Mouse (Mus musculus): Measurements from ENCODE around the gene Rec8. TPM values are rescaled to one million over a fixed set of nuclear protein-coding genes. Genes with fewer than 3 reads are reported as not detected.

Gene Rec8
- polyA plus RNA-seq, 1 experiment from 2014 or later: 16.6 TPM

- no peaks in the 10 kb centered on the region for H3K9me3 ChIP-seq (replicated peaks)
- H3K36me3 ChIP-seq: no peaks in the 10 kb centered on the region
- H3K4me1 ChIP-seq: no peaks in the 10 kb centered on the region
- 57% methylated on average over 22 of the region's 22 CpGs for WGBS
- peak overlapping the region; percentile 39 for H3K27ac ChIP-seq (replicated peaks)
- peak overlapping the region; percentile 29; the same call in 1 of the 2 replicates for H3K9ac ChIP-seq (replicated peaks)
- ATAC-seq (ENCODE audit: low FRiP score): peak; percentile 49; the same call in 1 of the 2 replicates
- H3K4me2 ChIP-seq: peak overlapping the region; percentile 45
- no peaks in the 10 kb centered on the region for H3K27me3 ChIP-seq (replicated peaks)
- peak overlapping the region; percentile 37 for H3K4me3 ChIP-seq (replicated peaks)
Observed at GRCm38 (mm10) chr14:55618486-55619195, 804 bp downstream of the Rec8 start.

DNA sequence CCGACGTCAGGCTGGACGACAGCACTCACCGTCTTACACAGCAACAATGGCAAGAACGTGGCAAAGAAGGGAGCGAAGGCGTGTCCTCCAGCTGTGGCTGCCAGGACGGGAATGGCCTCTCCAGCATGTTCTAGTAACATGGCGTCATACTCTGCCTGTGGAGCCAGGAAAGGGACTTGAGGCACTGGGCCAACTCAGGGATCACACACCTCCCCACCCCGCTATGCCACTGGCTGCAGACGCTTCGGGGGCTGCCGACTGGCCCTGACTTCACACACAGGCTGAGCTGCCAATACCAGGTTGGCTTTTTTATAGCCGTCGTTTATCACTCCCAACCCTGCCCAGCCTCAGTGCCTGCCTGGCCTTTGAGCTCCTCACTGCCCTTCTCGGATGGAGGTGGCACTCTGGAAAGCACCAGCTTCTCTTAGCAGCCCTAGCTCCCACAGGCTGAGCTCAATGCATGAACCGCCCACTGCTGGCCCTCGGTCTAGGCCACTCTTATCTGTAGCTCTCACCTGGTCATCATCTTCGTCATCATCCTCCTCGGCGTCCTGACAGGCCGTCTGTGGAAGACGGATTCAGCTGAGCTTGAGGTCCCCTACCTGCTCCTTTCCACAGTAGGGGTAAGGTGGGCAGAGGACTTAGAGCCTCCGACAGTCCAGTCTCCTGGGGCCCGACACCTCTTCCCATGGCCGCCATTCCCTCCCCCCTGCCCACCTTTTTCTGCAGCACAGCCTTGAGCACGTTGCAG lies 10.4 kb downstream of the Rec8 start:
- no peaks in the 10 kb centered on the region for H3K9me3 ChIP-seq (replicated peaks)
- no peaks in the 10 kb centered on the region for H3K27me3 ChIP-seq (replicated peaks)
- no peak overlapping the region for H3K27ac ChIP-seq (replicated peaks)
- H3K4me2 ChIP-seq: no peak overlapping the region
- WGBS: 81% methylated on average over 27 of the region's 27 CpGs
- H3K36me3 ChIP-seq: peaks cover 90% of the 10 kb centered on the region
- H3K4me1 ChIP-seq: no peaks in the 10 kb centered on the region
- H3K9ac ChIP-seq (replicated peaks): no peak overlapping the region
- ATAC-seq (ENCODE audit: low FRiP score): no peak
- no peak overlapping the region for H3K4me3 ChIP-seq (replicated peaks)

- Histone ChIP-seq H3K36me3 (peaks cover 96% of the 10 kb centered on the region), H3K27me3 (replicated peaks) (no peaks in the 10 kb centered on the region), H3K4me1 (peaks cover 9% of the 10 kb centered on the region), H3K9me3 (replicated peaks) (no peaks in the 10 kb centered on the region), H3K9ac (replicated peaks) (no peak overlapping the region), H3K4me2 (no peak overlapping the region), H3K4me3 (replicated peaks) (no peak overlapping the region), H3K27ac (replicated peaks) (no peak overlapping the region)
- WGBS: 59% methylated on average over 5 of the region's 5 CpGs
- no peak for ATAC-seq (ENCODE audit: low FRiP score)
Observed at GRCm38 (mm10) chr14:55629312-55629711, 11.5 kb downstream of the Rec8 start.

DNA sequence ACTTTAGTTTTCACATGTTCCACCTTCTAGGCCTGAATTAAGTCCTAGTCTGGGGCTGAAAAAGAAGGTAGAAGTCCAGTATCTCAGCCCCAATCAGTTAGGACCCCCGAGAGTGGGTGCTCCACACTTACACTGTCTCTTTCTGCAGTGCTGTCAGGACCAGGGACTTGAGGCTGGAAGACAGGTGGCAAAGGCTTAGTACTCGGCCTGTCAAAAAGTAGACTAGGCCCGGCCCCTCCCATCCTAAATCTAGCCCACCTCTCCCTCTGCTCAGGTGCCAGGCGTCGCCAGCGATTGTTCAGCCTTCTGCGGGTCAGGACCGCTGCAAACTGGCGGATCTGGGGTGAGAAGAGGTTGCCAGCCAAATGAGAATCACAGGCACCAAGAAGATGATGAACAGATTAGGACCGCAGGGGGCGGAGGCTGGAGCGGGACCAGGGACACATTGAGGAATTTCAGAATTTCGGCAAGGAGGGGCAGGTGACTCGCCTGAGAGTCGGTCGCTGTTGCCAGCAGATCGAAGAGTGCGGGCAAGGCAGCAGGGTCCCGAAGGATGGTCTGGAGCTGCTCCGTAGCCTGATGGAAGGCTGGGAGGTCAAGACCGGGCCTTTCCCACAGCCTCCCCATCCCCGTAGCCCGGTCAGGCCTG lies 17.2 kb downstream of the Rec8 start:
- peak; percentile 62 for ATAC-seq (ENCODE audit: low FRiP score)
- Histone ChIP-seq H3K4me3 (replicated peaks) (peak overlapping the region; percentile 82), H3K9me3 (replicated peaks) (no peaks in the 10 kb centered on the region), H3K9ac (replicated peaks) (peak overlapping the region; percentile 76), H3K4me2 (peak overlapping the region; percentile 93), H3K4me1 (peaks cover 28% of the 10 kb centered on the region), H3K27ac (replicated peaks) (peak overlapping the region; percentile 85), H3K27me3 (replicated peaks) (no peaks in the 10 kb centered on the region), H3K36me3 (peaks cover 69% of the 10 kb centered on the region)
- WGBS: 6% methylated on average over 21 of the region's 23 CpGs

GRCm38 (mm10) chr14:55635523-55636007 lies 17.7 kb downstream of the Rec8 start, which contains the start of gene Ipo4:
Ipo4 (minus strand) TSS chr14:55635957.
- Histone ChIP-seq H3K4me1 (peaks cover 32% of the 10 kb centered on the region), H3K27ac (replicated peaks) (peak within 1 kb of the TSS; percentile 85), H3K4me2 (peak within 1 kb of the TSS; percentile 93), H3K9ac (replicated peaks) (peak within 1 kb of the TSS; percentile 76), H3K4me3 (replicated peaks) (peak within 1 kb of the TSS; percentile 82), H3K27me3 (replicated peaks) (no peaks in the 10 kb centered on the region), H3K36me3 (peaks cover 69% of the 10 kb centered on the region), H3K9me3 (replicated peaks) (no peaks in the 10 kb centered on the region)
- 1% methylated on average over 28 of the region's 33 CpGs for WGBS
- ATAC-seq (ENCODE audit: low FRiP score): peak; percentile 88

DNA sequence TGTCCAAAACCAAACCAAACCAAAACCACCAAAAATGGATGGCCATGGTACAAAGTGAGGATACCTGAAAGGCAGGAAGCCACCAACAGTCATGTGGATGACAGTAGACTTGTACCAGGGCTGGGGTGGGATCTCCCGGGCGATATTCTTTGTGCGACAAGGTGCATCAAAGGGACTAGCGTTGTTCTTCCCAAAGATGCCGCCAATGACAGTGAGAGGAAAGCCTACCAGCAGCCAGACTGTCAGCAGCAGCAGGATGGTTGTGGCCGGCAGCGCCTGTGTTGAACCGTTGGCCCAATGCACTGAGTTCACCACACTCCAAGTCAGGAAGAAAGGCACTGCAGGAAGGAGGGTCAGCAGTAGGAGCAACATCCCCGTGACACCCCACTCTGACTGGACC lies 20.0 kb downstream of the Rec8 start, which contains the start of gene Gm49378:
TSS of gene Gm49378 (minus strand) at position 101 of the 400 bp plus-strand sequence.
- no peaks in the 10 kb centered on the region for H3K9me3 ChIP-seq (replicated peaks)
- WGBS: 94% methylated on average over 9 of the region's 9 CpGs

DNA sequence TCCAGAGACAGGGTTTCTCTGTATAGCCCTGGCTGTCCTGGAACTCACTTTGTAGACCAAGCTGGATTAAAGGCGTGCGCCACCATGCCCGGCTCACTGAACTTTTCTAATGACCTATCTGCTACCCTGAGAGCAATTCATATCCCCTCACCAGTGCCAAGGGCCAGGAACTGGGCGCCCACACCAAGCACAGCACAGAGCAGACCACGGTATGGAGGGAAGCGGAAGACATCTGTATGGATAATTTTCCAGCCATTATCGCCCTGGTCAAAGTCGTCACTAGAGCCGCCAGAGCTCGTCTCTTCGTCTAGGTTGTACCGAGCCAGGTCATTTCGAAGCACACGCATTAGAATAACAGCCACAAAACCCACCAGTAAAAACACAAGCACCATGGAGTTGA lies 23.0 kb downstream of the Rec8 start:
- peaks cover 41% of the 10 kb centered on the region for H3K36me3 ChIP-seq
- peaks cover 38% of the 10 kb centered on the region for H3K4me1 ChIP-seq
- H3K4me3 ChIP-seq (replicated peaks): no peak overlapping the region
- H3K9me3 ChIP-seq (replicated peaks): no peaks in the 10 kb centered on the region
- WGBS: 94% methylated on average over 14 of the region's 14 CpGs
- ATAC-seq (ENCODE audit: low FRiP score): no peak
- no peak overlapping the region for H3K27ac ChIP-seq (replicated peaks)
- H3K4me2 ChIP-seq: no peak overlapping the region
- H3K27me3 ChIP-seq (replicated peaks): no peaks in the 10 kb centered on the region
- no peak overlapping the region for H3K9ac ChIP-seq (replicated peaks)

More for the DNA sequence above, 20.0 kb downstream of the Rec8 start, which contains the start of gene Gm49378:
- H3K36me3 ChIP-seq: peaks cover 55% of the 10 kb centered on the region
- no peaks in the 10 kb centered on the region for H3K27me3 ChIP-seq (replicated peaks)
- no peak within 1 kb of the TSS for H3K4me3 ChIP-seq (replicated peaks)
- no peak for ATAC-seq (ENCODE audit: low FRiP score)
- H3K4me2 ChIP-seq: no peak within 1 kb of the TSS
- peaks cover 45% of the 10 kb centered on the region for H3K4me1 ChIP-seq
- H3K27ac ChIP-seq (replicated peaks): no peak within 1 kb of the TSS
- H3K9ac ChIP-seq (replicated peaks): no peak within 1 kb of the TSS

- Histone ChIP-seq H3K27ac (replicated peaks) (no peak overlapping the region), H3K9ac (replicated peaks) (no peak overlapping the region), H3K4me2 (no peak overlapping the region), H3K4me1 (peaks cover 34% of the 10 kb centered on the region), H3K36me3 (peaks cover 41% of the 10 kb centered on the region), H3K9me3 (replicated peaks) (no peaks in the 10 kb centered on the region), H3K4me3 (replicated peaks) (no peak overlapping the region), H3K27me3 (replicated peaks) (no peaks in the 10 kb centered on the region)
- WGBS: 96% methylated on average over 13 of the region's 13 CpGs
- no peak for ATAC-seq (ENCODE audit: low FRiP score)
Observed at GRCm38 (mm10) chr14:55641291-55641690, 23.5 kb downstream of the Rec8 start.

- no peaks in the 10 kb centered on the region for H3K9me3 ChIP-seq (replicated peaks)
- peak overlapping the region; percentile 79 for H3K9ac ChIP-seq (replicated peaks)
- H3K36me3 ChIP-seq: peaks cover 35% of the 10 kb centered on the region
- no peaks in the 10 kb centered on the region for H3K27me3 ChIP-seq (replicated peaks)
- H3K27ac ChIP-seq (replicated peaks): peak overlapping the region; percentile 99
- ATAC-seq (ENCODE audit: low FRiP score): peak; percentile 39
- H3K4me2 ChIP-seq: peak overlapping the region; percentile 84
- peaks cover 31% of the 10 kb centered on the region for H3K4me1 ChIP-seq
- peak overlapping the region; percentile 98 for H3K4me3 ChIP-seq (replicated peaks)
- whole genome bisulfite sequencing: 27% methylated on average over 8 of the region's 8 CpGs
Observed at GRCm38 (mm10) chr14:55642679-55643059, 24.8 kb downstream of the Rec8 start.

GRCm38 (mm10) chr14:55643060-55643907 lies 25.4 kb downstream of the Rec8 start, which contains the start of gene Tm9sf1:
Tm9sf1 (minus strand) TSS chr14:55643806.
- peaks cover 29% of the 10 kb centered on the region for H3K36me3 ChIP-seq
- H3K4me1 ChIP-seq: peaks cover 31% of the 10 kb centered on the region
- H3K9me3 ChIP-seq (replicated peaks): no peaks in the 10 kb centered on the region
- H3K4me2 ChIP-seq: peak within 1 kb of the TSS; percentile 84
- H3K27me3 ChIP-seq (replicated peaks): no peaks in the 10 kb centered on the region
- H3K4me3 ChIP-seq (replicated peaks): peak within 1 kb of the TSS; percentile 98
- H3K27ac ChIP-seq (replicated peaks): peak within 1 kb of the TSS; percentile 99
- peak within 1 kb of the TSS; percentile 79 for H3K9ac ChIP-seq (replicated peaks)
- peak; percentile 90 for ATAC-seq (ENCODE audit: low FRiP score)
- under 1% methylated on average over 89 of the region's 89 CpGs for WGBS

All from neural tube, embryonic 15.5 days (tissue).